Mouse (Mus musculus): ENCODE measurements around the gene Mb21d2. TPM values are rescaled to one million over a fixed set of nuclear protein-coding genes. Genes with fewer than 3 reads are reported as not detected.
A peak's percentile ranks its signal among the peaks of the same experiment; 100 is the strongest.

Mb21d2 gene
- polyA plus RNA-seq, 1 experiment from 2014 or later: 1.2 TPM

DNA sequence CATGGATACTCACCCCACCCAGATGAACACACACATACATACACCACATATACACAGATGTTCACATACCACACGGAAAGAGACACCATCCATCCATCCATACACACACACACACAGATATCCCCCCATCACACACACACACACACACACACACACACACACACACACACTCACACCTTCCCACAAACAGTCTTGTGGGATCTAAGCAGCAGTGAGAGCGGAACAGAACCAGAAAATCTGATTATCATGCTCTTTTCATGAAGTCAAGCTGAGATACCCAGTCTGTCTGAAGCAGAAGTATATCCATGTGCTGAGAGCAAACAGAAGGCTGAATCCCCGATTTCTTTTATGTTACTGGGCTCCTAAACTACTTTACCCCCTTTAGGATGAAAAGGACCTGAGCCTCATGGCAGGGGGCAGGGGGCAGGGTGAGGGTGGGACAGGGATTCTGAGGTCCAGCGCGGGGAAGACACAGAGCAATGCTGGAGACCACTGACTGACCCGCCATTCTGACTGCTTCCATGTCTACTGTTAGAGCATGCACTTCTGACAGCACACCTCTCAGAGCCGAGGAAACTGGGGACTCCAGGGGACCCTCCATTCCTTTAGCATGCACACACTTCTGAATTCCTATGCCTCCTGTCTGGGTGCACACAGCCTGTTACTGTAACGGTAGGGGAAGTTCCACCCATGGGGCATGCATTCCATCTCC lies 62.7 kb downstream of the Mb21d2 start:
- DNase-seq (ENCODE audit: low spot score): no peak

GRCm38 (mm10) chr16:28863616-28864015 lies 65.9 kb downstream of the Mb21d2 start:
- no peak for DNase-seq (ENCODE audit: low spot score)

GRCm38 (mm10) chr16:28862093-28862492 lies 67.4 kb downstream of the Mb21d2 start:
- DNase-seq (ENCODE audit: low spot score): no peak

GRCm38 (mm10) chr16:28859678-28860077 lies 69.8 kb downstream of the Mb21d2 start:
- DNase-seq (ENCODE audit: low spot score): no peak

GRCm38 (mm10) chr16:28859009-28859288 lies 70.5 kb downstream of the Mb21d2 start:
- DNase-seq (ENCODE audit: low spot score): no peak

DNA sequence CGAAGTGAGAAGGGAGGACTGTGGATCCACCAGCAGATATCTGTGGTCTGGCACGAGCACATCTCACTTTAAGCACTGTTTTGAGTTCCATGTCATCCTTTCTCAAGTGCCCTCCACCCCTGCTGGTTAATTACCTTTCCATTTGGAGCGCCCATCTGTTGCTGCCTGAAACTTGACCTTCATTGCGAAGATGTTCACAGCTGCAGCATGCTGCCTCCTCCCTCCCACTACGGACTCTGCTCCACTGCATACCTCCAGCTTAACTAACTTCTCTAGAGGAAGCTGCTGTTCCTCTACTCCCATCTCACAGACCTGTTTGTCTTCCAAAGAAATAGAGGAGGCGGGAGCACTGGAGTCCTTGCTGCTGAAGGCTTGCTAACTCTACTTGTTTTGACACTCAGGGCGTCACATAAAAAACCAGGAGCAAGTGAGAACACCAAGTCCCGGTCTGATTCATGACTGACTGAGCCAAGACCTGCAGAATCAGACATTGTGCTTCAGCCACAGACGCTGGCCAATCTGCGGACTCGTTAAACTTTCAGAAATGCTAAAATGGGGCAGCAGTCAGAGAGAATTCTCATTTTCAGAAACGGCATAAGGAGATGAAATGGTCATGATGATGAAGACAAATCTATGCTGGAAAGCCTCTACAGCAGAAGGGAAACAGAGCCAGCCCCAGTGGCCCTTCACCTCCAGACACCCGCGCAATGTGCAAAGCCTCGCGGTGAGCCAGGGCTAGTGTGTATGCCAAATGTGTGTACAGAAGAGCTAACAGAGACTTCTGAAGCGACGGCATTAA lies 71.1 kb downstream of the Mb21d2 start:
- no peak for DNase-seq (ENCODE audit: low spot score)

- no peak for DNase-seq (ENCODE audit: low spot score)
These were observed 78.1 kb downstream of the Mb21d2 start for GRCm38 (mm10) chr16:28851409-28851821.

DNA sequence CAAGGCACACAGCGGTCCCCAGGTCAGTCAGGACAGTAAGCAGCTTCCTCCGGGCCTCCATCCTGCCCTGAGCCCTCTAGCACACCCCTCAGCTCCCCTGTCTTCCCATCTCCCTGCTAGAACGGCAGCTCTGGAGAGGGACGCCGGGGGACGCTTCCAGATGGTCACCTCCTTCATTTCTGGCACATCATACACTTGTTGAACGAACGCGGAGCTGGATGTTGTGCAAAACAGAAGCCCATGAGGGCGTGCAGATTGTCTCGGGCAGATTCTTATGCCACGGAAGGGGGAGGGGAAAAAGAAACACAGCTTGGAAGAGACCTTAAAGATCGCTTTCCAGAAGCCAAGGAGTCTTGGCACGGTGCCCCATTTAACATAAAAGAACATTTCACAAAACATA lies 78.6 kb downstream of the Mb21d2 start:
- no peak for DNase-seq (ENCODE audit: low spot score)

DNA sequence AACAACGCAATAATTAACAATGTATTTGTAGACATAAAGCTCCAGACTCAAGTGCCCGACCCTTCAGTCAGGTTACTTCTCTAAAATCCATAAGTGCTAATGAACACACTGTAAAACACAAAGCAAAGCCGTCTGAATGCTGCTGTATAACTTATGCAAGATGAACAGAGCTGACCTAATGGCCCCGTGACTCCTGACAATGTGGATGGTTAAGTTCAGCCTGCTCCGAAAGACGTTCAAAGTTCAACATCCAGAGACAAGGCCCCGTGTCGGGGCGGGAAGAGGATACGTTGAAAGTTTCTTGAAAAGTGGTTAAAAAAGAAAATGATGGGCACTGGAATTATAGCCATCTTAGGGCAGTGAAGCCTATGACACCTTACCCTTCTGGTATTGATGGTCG lies 83.3 kb downstream of the Mb21d2 start:
- DNase-seq (ENCODE audit: low spot score): no peak

DNA sequence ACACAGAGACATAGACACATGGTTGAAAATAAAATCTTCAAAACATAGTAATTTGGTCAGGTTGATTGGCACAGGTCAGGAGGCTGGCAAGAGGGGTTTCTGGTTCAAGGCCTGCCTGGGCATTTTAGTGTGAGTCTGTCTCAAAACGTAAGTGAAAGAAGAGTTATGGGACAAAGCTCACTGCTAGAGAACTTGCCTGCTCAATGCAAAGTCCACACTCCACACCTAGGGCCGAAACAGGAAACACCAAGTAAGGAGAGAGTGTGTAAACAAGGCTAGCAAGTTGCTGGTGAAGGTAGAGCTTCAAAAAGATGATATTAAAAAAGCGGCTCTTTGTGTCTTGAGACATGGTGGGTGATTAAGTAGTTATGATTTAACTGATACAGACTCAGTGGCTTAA lies 84.1 kb downstream of the Mb21d2 start:
- DNase-seq (ENCODE audit: low spot score): no peak

GRCm38 (mm10) chr16:28841102-28841501 lies 88.4 kb downstream of the Mb21d2 start:
- DNase-seq (ENCODE audit: low spot score): no peak

- DNase-seq (ENCODE audit: low spot score): peak; percentile 44
These were observed 89.1 kb downstream of the Mb21d2 start for GRCm38 (mm10) chr16:28840075-28840974.

DNA sequence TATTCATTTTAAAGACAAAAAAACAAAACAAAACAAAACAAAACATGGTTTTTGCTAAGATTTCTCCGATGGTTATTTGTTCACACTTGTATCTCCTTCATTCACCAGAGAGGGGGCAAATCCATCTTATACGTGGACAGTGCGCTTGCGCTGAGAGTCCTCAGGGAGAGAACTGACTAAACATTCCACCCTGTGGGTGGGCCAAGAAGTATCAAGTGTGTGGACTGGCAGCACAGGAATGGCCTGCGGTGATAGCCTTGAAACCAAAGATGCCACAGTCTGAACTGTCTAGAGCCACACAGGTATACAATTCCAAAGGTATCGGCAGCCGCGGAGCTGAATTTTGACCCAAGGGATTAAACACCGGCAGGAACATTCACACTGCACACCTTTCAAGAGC lies 89.9 kb downstream of the Mb21d2 start:
- no peak for DNase-seq (ENCODE audit: low spot score)

GRCm38 (mm10) chr16:28838016-28838415 lies 91.5 kb downstream of the Mb21d2 start:
- peak; percentile 3 for DNase-seq (ENCODE audit: low spot score)

DNA sequence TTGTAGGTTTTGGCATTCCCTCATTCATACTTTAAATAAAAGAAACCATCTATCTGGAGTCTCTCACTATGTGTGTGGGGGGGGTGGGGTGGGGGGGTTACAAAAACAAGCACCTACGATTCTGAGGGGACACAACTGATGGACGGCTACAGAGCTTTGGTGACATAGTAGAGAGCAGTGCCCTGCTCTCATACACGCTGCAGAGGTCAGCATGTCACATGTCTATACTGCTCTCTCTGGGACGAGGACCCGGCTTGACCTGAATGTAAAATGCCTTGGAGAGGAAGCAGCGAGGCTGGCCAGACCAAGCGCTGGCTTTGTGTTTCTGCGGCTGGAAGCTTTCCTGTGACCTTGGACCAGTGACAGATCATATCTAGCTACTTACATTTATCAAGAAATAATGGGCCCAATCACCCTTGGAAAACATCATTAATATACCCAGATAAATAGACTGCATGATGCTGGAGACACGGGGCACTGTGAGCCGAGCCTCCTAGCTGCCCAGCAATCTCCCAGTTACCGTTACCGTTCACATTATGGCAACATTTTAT lies 97.3 kb downstream of the Mb21d2 start:
- DNase-seq (ENCODE audit: low spot score): no peak

DNA sequence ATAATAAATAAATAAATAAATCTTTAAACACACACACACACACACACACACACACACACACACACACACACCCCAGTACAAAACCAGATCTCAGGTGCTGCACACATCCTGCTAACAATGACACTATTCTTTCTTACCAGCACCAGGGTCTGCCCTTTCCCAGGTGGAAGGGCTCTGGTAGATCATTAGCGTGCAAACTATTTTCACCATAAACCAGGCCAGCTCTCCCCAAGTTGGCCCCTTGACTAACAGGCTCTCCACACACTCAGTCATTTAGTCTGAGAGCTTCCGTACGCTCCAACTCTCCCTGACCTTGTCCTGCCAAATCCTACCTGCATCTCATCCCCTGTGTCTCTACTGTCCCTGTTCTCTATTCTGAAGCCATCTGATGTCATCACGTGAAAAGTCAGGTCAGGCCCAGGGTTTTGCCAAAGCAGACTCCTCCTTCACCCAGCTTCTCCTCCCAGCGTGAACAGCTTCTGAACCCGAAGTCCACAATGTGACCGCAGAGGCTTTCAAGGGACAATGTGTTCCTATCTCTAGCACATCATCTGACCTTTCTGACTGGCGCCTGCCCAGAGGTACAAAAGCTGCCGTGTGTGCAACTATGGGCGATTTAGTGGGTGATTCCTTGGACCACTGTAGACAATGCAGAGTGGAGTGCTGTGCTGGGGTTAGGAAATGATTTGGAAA lies 100.1 kb downstream of the Mb21d2 start:
- DNase-seq (ENCODE audit: low spot score): no peak

GRCm38 (mm10) chr16:28824781-28825180 lies 104.7 kb downstream of the Mb21d2 start:
- no peak for DNase-seq (ENCODE audit: low spot score)

DNA sequence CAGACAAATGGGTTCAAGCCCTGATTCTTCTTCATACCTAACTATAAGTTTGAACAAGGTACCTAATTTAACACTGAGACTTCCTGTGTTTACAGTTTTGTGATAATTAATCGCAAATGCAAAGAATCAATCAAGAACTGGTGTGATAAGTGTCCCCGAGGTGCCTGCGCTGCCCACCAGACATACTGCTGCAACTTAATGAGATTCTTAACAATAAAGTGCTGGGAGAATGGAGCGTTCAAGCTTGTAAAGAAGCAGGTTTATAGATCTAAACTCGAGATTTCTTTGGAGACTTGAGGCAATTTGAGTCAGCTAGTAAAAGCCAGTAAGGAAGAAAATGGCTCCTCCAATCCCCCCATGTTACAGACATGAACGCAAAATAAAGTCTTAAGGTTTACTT lies 107.7 kb downstream of the Mb21d2 start:
- no peak for DNase-seq (ENCODE audit: low spot score)

DNA sequence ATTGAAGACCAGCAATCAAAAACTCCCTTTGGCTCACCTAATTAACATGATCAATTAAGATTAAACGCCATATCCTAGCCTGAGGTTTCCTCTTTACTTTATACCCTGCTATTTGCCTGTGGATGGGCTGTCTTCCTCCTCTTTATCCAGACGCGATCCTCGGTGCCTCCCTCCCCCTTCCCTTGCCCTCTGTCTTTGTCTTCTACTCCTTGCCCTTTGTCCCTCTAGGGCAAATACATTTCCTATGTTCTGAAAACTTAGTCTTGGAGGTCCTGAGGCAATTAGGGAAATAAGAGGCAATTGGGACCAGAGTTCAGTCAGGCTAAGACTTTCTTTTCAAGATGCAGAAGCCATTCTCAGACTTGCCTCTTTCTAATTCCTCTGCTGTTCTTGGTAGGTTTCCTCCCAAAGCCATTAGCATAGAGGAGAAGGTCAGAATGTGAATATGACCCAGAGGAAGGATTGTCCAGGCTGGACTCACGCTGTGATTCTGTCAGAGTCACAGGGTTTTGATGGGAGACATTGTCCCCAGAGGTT lies 110.7 kb downstream of the Mb21d2 start:
- no peak for DNase-seq (ENCODE audit: low spot score)

GRCm38 (mm10) chr16:28813290-28813689 lies 116.2 kb downstream of the Mb21d2 start:
- DNase-seq (ENCODE audit: low spot score): no peak

DNA sequence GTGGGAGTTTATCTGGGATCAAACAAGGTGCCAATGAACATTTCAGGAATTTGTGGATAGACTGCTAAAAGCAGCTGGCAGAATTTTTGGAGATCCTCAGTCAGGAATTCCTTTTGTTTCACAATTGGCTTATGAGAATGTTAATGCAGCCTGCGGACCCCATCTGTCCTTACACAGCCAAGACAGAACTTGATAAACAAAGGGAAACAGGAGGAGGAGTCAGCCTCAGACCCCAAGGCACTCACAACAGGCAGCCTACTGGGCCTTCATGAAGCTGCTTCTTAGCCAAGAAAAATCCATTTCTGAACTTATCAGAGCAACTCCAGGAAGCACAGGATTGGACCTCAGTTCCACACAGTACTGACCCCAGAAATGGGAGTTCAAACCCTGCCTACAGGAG lies 120.4 kb downstream of the Mb21d2 start:
- no peak for DNase-seq (ENCODE audit: low spot score)
